Mouse (Mus musculus): ENCODE results near the gene Dscam. TPM values are rescaled to one million over a fixed set of nuclear protein-coding genes. Genes with fewer than 3 reads are reported as not detected.

Gene Dscam
- polyA plus RNA-seq, 1 experiment from 2014 or later, result 13.2 TPM

DNA sequence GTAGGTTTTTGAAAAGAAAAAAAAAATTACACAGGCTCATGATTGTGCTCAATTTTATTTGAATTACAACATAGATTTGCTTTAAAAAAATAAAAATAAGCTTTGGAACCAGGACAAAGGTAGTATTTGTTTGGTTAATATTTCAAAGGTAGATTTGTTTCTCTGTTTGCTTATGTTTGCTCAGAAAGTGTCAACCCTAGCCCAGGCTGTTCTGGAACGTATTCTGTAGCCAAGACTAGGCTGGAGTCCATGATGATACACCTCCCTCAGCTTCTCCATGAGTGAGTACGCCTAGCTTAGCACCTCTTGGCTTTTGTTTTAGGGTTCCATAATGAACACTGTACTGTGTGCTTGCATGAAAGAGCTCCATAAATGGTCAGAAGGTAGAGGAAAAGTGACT is 183.2 kb downstream of the Dscam start:
- no peak for ATAC-seq (ENCODE audit: low FRiP score)
- Histone ChIP-seq H3K4me1 (no peaks in the 10 kb centered on the region), H3K4me3 (replicated peaks) (no peak overlapping the region), H3K9me3 (replicated peaks) (no peaks in the 10 kb centered on the region), H3K4me2 (no peak overlapping the region), H3K9ac (replicated peaks) (no peak overlapping the region), H3K27ac (replicated peaks) (no peak overlapping the region), H3K36me3 (no peaks in the 10 kb centered on the region), H3K27me3 (replicated peaks) (no peaks in the 10 kb centered on the region)
- 90% methylated on average over 2 of the region's 2 CpGs for WGBS

DNA sequence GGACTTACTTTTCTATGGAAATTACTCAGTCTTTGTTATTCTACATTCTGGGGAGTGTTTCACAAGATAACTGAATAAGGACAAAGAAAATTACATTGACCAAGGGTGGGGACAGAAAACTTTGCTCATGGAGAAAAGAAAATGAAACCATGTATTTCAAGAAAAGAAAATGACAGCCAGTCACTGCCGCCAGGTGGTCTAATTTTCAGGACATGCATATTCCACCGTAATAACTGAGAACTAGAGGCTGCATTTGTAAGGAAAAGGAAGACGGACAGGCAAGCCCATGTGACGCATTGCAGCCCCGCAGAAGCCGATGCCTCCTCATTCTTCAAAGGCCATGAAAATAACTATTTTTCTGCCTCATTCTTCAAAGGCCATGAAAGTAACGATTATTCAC is 197.3 kb downstream of the Dscam start:
- no peak overlapping the region for H3K4me2 ChIP-seq
- no peaks in the 10 kb centered on the region for H3K9me3 ChIP-seq (replicated peaks)
- H3K27ac ChIP-seq (replicated peaks), result no peak overlapping the region
- H3K9ac ChIP-seq (replicated peaks), result no peak overlapping the region
- no peak overlapping the region for H3K4me3 ChIP-seq (replicated peaks)
- H3K36me3 ChIP-seq, result no peaks in the 10 kb centered on the region
- H3K4me1 ChIP-seq, result peaks cover 23% of the 10 kb centered on the region
- 41% methylated on average over 7 of the region's 7 CpGs for WGBS
- ATAC-seq (ENCODE audit: low FRiP score), result no peak
- no peaks in the 10 kb centered on the region for H3K27me3 ChIP-seq (replicated peaks)

DNA sequence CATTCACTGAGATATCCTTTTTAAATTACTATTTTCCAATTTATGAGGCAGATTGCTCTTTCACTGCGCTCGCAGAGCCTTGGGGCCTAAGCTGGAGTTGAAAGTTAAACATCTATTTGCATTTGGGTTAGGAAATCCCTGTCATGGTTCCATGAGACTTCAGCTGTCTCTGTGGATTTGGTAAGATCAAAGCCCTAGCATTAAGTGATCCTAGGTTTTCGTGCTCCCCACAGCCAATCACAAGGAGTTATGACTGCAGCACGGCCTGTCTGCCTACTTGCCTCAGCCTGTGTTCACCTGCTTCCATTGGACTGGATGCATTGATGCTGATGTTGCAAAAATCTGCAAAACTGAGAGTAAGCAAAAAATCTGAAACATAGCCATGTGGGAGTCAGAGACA is 198.8 kb downstream of the Dscam start:
- no peak overlapping the region for H3K4me3 ChIP-seq (replicated peaks)
- H3K27me3 ChIP-seq (replicated peaks), result no peaks in the 10 kb centered on the region
- H3K27ac ChIP-seq (replicated peaks), result 0 out of 2 replicates have a peak overlapping the region, but pooled peaks have one; percentile 28
- H3K36me3 ChIP-seq, result no peaks in the 10 kb centered on the region
- no peak overlapping the region for H3K9ac ChIP-seq (replicated peaks)
- H3K4me2 ChIP-seq, result no peak overlapping the region
- H3K9me3 ChIP-seq (replicated peaks), result no peaks in the 10 kb centered on the region
- ATAC-seq (ENCODE audit: low FRiP score), result no peak
- peaks cover 23% of the 10 kb centered on the region for H3K4me1 ChIP-seq
- 74% methylated on average over 4 of the region's 4 CpGs for WGBS

DNA sequence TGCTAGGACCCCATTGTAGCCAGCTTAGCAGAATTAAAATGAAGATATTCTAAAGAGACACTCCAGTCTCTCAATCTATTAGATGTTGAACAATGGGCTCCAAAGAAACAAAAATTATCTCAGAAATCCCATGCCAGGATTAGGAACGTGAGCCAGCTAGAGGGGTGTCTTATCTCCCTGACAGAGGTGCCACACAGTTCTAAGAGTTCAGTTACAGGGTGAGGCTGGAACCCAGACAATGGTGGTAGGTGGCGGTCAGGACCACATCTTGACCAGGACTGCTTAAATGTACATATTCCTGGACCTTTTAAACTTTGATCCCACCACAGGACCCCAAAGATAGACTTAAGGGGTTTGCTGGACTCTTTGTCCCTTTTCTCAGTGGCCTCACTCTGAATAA is 200.1 kb downstream of the Dscam start:
- no peak for ATAC-seq (ENCODE audit: low FRiP score)
- WGBS, result 90% methylated on average over 2 of the region's 2 CpGs
- H3K36me3 ChIP-seq, result no peaks in the 10 kb centered on the region
- no peak overlapping the region for H3K9ac ChIP-seq (replicated peaks)
- no peaks in the 10 kb centered on the region for H3K9me3 ChIP-seq (replicated peaks)
- H3K4me3 ChIP-seq (replicated peaks), result no peak overlapping the region
- no peaks in the 10 kb centered on the region for H3K27me3 ChIP-seq (replicated peaks)
- peak overlapping the region; percentile 83 for H3K27ac ChIP-seq (replicated peaks)
- H3K4me2 ChIP-seq, result no peak overlapping the region
- H3K4me1 ChIP-seq, result peaks cover 23% of the 10 kb centered on the region

DNA sequence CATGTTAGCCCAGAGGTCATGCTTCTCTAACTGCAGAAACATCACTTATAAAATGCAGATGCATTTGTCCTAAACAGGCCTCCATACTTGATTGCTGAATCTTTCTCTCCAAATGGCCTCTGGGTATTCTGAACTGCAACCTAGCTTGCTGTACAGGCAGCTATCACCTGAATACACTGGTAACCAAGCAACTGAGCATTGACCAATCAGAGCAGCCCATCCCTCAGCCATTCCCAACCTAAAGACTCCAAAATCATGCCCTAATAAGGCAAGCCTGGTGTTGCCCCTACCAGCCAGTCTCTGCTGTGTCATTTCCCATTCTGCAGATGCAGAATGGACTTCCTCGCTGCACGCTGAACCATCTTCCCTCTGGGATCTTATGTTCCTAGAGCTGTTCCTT is 200.9 kb downstream of the Dscam start:
- H3K4me2 ChIP-seq, result no peak overlapping the region
- 53% methylated on average over 2 of the region's 2 CpGs for WGBS

DNA sequence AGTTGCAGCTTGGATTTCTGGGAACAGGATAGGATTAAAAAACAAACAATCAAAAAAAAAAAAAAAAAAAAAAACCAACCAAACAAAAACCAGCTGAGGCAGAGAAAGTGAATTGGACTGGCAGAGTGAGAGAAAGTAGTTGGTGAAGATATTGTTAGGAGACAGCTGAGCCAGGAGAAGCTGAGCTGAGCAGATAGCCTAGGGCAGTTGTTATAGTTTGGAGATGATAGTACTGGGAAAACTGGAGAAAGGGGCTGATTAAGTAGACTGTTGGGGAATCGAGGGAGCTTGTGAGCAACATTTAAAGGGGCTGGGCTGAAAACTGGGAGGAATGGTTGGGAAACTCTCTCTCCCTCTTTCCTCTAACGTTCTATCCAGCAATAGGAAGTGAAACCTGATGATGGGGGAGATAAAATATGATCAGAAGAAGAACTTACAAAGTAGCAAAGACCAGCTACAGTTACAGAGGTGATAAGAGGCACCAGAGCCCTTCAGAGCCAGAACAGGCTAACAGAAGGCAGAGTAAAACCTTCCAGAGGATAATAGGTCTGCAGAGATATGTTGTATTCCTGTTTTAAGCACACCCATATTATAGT is 201.6 kb downstream of the Dscam start:
- no peaks in the 10 kb centered on the region for H3K9me3 ChIP-seq (replicated peaks)
- no peak for ATAC-seq (ENCODE audit: low FRiP score)

More for the DNA sequence above, 200.9 kb downstream of the Dscam start:
- peak; percentile 95 for ATAC-seq (ENCODE audit: low FRiP score)
- Histone ChIP-seq H3K36me3 (no peaks in the 10 kb centered on the region), H3K27ac (replicated peaks) (peak overlapping the region; percentile 83), H3K4me1 (peaks cover 23% of the 10 kb centered on the region), H3K9me3 (replicated peaks) (no peaks in the 10 kb centered on the region), H3K27me3 (replicated peaks) (no peaks in the 10 kb centered on the region), H3K9ac (replicated peaks) (no peak overlapping the region), H3K4me3 (replicated peaks) (no peak overlapping the region)

DNA sequence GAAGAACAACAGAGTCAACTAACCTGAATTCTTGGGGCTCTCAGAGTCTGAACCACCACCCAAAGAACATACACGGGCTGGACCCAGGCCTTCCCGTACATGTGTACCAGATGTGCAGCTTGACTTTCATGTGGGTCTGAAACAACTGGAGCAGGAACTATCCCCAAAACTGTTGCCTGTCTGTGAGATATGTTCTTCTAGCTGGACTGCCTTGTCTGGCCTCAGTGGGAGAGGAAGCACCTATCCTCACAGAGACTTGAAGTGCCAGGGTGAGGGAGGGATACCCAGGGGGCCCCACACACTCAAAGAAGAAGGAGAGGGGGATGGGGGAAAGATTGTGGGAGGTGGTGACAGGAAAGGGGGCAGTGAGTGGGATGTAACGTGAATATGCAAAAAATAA is 210.9 kb downstream of the Dscam start:
- H3K4me2 ChIP-seq, result no peak overlapping the region
- H3K9ac ChIP-seq (replicated peaks), result no peak overlapping the region
- no peak overlapping the region for H3K4me3 ChIP-seq (replicated peaks)
- 84% methylated on average over 3 of the region's 3 CpGs for WGBS
- no peaks in the 10 kb centered on the region for H3K36me3 ChIP-seq
- no peaks in the 10 kb centered on the region for H3K9me3 ChIP-seq (replicated peaks)
- no peaks in the 10 kb centered on the region for H3K4me1 ChIP-seq
- no peak for ATAC-seq (ENCODE audit: low FRiP score)
- H3K27me3 ChIP-seq (replicated peaks), result no peaks in the 10 kb centered on the region
- no peak overlapping the region for H3K27ac ChIP-seq (replicated peaks)

More for the DNA sequence above, 201.6 kb downstream of the Dscam start:
- no peak overlapping the region for H3K4me3 ChIP-seq (replicated peaks)
- H3K9ac ChIP-seq (replicated peaks), result no peak overlapping the region
- H3K27me3 ChIP-seq (replicated peaks), result no peaks in the 10 kb centered on the region
- H3K4me2 ChIP-seq, result no peak overlapping the region
- peak overlapping the region; percentile 83 for H3K27ac ChIP-seq (replicated peaks)
- peaks cover 20% of the 10 kb centered on the region for H3K4me1 ChIP-seq
- no peaks in the 10 kb centered on the region for H3K36me3 ChIP-seq
- WGBS, result 75% methylated on average over 2 of the region's 2 CpGs

DNA sequence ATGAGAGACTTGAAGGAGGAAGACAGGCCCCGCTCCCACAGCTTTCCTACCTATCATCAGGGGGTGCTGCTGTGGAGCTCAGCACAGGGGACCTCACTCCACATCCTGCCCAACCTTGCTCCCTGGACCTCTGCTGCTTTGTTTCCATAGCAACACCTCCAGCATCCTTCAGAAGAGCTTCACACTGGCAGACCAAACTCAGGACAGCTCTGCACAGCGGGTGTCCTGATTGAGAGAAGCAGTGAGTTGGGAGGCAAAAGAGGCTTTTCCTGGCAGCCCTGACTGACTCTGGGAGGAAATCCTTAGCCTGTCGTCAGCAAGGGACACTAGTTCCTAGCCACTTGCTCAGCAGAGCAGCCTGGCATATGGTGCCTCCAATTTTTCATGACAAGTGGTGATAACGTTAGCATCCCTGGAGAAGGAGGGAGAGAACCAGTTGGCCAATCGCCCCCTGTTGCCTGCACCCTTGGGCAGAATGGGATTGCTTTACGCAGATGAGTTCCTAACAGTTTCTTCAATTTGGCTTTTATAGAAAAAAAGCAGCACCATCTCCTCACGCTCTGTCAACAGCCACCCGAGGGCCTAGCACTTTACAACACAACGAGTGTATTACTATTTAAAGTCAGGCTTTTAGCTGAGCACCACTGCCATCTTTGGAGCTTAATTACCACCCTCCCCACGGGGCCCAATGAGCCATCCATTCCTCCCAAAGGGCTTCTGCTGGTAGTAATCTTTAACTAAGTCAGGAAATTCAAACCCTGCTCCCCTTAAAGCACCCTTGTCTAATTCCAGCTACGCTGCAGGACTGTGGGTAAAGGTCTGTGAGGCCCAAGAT is 224.9 kb downstream of the Dscam start:
- Histone ChIP-seq H3K4me1 (peaks cover 21% of the 10 kb centered on the region), H3K27me3 (replicated peaks) (no peaks in the 10 kb centered on the region), H3K36me3 (no peaks in the 10 kb centered on the region), H3K27ac (replicated peaks) (peak overlapping the region; percentile 3), H3K9me3 (replicated peaks) (no peaks in the 10 kb centered on the region), H3K4me3 (replicated peaks) (no peak overlapping the region), H3K4me2 (peak overlapping the region; percentile 4; the same call in 1 of the 2 replicates), H3K9ac (replicated peaks) (no peak overlapping the region)
- 26% methylated on average over 11 of the region's 11 CpGs for WGBS
- peak; percentile 60 for ATAC-seq (ENCODE audit: low FRiP score)

DNA sequence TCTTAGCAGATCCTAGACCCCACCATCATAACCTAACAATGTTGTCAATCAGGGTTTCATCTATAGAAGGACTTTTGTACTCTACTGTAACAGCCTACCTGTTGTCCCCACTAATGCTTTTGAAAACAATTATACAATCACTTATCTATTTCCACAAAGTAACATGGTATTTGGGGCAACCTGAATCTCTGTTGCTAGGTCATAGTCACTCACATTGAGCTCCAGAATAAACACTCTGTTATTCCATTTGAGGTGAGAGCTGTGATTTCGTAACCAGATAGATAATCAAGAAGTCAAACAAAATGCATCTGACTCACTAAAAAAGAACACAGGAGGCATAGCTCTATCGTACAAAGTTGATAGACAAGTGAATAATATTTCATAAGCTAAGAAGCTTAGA is 226.9 kb downstream of the Dscam start:
- Histone ChIP-seq H3K4me3 (replicated peaks) (no peak overlapping the region), H3K27ac (replicated peaks) (no peak overlapping the region), H3K9me3 (replicated peaks) (no peaks in the 10 kb centered on the region), H3K4me2 (no peak overlapping the region), H3K27me3 (replicated peaks) (no peaks in the 10 kb centered on the region), H3K9ac (replicated peaks) (no peak overlapping the region), H3K4me1 (peaks cover 21% of the 10 kb centered on the region), H3K36me3 (no peaks in the 10 kb centered on the region)
- 89% methylated on average over 2 of the region's 2 CpGs for WGBS
- ATAC-seq (ENCODE audit: low FRiP score), result no peak

DNA sequence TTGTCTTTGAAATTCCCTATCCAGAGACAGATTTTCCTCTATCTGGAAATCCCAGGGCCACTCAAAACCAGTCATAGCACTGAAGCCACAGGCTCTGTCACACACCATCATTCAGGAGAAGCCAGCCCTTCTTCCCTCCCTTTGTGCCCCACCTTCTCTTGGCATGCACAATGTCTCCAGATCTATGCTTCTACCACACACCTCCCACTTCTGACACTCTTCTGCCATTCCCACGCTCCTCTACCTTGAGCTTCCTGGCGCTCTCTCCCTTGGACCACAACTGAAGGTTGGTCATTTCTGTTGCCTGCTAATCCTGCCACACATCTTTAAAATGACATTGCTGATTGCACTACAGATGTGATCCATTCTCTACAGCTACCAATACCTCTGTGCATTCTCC is 235.8 kb downstream of the Dscam start:
- no peak overlapping the region for H3K27ac ChIP-seq (replicated peaks)
- no peaks in the 10 kb centered on the region for H3K9me3 ChIP-seq (replicated peaks)
- 90% methylated on average over 2 of the region's 2 CpGs for whole genome bisulfite sequencing
- no peak for ATAC-seq (ENCODE audit: low FRiP score)
- H3K4me2 ChIP-seq, result no peak overlapping the region
- H3K9ac ChIP-seq (replicated peaks), result no peak overlapping the region
- H3K36me3 ChIP-seq, result no peaks in the 10 kb centered on the region
- H3K4me3 ChIP-seq (replicated peaks), result no peak overlapping the region
- no peaks in the 10 kb centered on the region for H3K27me3 ChIP-seq (replicated peaks)
- no peaks in the 10 kb centered on the region for H3K4me1 ChIP-seq

DNA sequence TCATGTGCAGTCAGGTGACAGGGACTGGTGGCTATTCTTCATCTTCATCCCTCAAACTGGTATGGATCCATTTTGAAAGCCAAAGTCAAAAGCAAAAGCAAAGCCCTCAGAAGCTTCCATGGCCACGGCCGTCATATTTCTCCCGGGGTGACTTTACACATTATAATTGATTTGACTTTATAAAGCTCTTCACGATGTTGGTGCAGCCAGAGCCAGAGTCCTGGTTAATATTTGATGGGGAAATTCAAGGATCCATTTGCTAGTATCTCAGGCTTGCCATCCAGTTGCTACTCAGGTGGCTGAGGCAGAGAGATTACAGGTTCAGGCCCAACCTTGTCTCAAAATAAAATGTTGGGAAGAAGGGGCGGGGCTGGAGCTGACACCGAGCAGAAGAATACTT is 238.3 kb downstream of the Dscam start:
- H3K4me3 ChIP-seq (replicated peaks), result no peak overlapping the region
- ATAC-seq (ENCODE audit: low FRiP score), result no peak
- H3K9me3 ChIP-seq (replicated peaks), result no peaks in the 10 kb centered on the region
- H3K27ac ChIP-seq (replicated peaks), result no peak overlapping the region
- 90% methylated on average over 6 of the region's 6 CpGs for WGBS
- peaks cover 6% of the 10 kb centered on the region for H3K4me1 ChIP-seq
- no peaks in the 10 kb centered on the region for H3K27me3 ChIP-seq (replicated peaks)
- H3K9ac ChIP-seq (replicated peaks), result no peak overlapping the region
- no peaks in the 10 kb centered on the region for H3K36me3 ChIP-seq
- H3K4me2 ChIP-seq, result no peak overlapping the region

DNA sequence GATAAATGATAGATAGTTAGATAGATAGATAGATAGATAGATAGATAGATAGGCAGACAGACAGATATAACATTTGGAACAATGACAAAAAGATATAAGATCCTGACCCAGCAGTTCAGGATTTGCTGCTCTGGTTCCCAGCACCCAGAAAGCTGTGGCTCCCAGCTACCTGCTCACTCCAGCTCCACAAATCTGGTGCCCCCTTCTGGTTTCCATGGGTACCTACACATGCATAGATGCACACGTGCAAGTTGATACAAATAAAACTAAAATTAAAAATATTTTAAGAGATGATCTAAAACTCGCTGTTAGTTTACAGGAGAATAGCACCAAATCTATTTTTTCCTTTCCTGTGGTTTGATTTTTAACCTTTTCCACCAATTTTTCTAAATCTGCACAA is 238.8 kb downstream of the Dscam start:
- WGBS, result 83% methylated on average over 2 of the region's 2 CpGs
- Histone ChIP-seq H3K4me2 (no peak overlapping the region), H3K27me3 (replicated peaks) (no peaks in the 10 kb centered on the region), H3K9ac (replicated peaks) (no peak overlapping the region), H3K4me1 (peaks cover 10% of the 10 kb centered on the region), H3K36me3 (no peaks in the 10 kb centered on the region), H3K4me3 (replicated peaks) (no peak overlapping the region), H3K9me3 (replicated peaks) (no peaks in the 10 kb centered on the region), H3K27ac (replicated peaks) (no peak overlapping the region)
- ATAC-seq (ENCODE audit: low FRiP score), result no peak
